Mouse (Mus musculus) liver, embryonic 14.5 days (tissue): ENCODE data around the gene Cltrn. TPM values are rescaled to one million over a fixed set of nuclear protein-coding genes. Genes with fewer than 3 reads are reported as not detected.
A peak's percentile ranks its signal among the peaks of the same experiment; 100 is the strongest.

ENCODE experiments used
- ATAC-seq: fragments of 200-750 bp; cut with Nextera tagmentation; 2 replicates; pipeline ENCODE4 v1.8.0; 2017; ENCODE audit warnings: moderate number of reproducible peaks, mild to moderate bottlenecking, moderate library complexity; ENCODE audit not compliant: insufficient read depth
- DNase-seq, 3 experiments: peaks; one replicate each; pipeline ENCODE4 v3.0.0-alpha.2; 2012 to 2013; ENCODE audit warnings: low read depth in 3 of 3, low spot score in 3 of 3
- H3K27ac ChIP-seq: fragments of 300-500 bp; sonication (generic); 2 replicates; pipeline ENCODE4 v1.5.1; 2014; ENCODE audit warnings: moderate library complexity, mild to moderate bottlenecking, control low read depth, inconsistent platforms
- H3K27me3 ChIP-seq: fragments of 300-500 bp; sonication (generic); 2 replicates; pipeline ENCODE4 v1.6.1; 2014; ENCODE audit warnings: mild to moderate bottlenecking, low read length, moderate library complexity; ENCODE audit not compliant: control insufficient read depth, insufficient read depth
- H3K36me3 ChIP-seq: fragments of 300-500 bp; sonication (generic); replicated peaks from 2 replicates; pipeline ENCODE4 v1.6.1; 2014; ENCODE audit warnings: low read depth; ENCODE audit not compliant: control insufficient read depth, insufficient read depth
- H3K4me1 ChIP-seq, 2 experiments: fragments of 200-500 bp in 1 of 2; fragments of 300-500 bp in 1 of 2; sonication (generic) in 1 of 2; replicated peaks; 2 replicates each; pipeline ENCODE4 v1.6.1; 2012 to 2014; ENCODE audit warnings: antibody characterized with exemption in 1 of 2, inconsistent platforms in 1 of 2, low read length in 1 of 2; ENCODE audit not compliant: control insufficient read depth in 2 of 2, insufficient read depth in 2 of 2
- H3K4me2 ChIP-seq: fragments of 300-500 bp; sonication (generic); 2 replicates; pipeline ENCODE4 v1.6.1; 2014; ENCODE audit warnings: low read depth, mild to moderate bottlenecking, control low read depth, moderate library complexity
- H3K4me3 ChIP-seq, 2 experiments: fragments of 200-500 bp in 1 of 2; fragments of 300-500 bp in 1 of 2; sonication (generic) in 1 of 2; 2 replicates each; pipeline ENCODE4 v1.5.1; 2012 to 2014; ENCODE audit warnings: low read depth in 2 of 2, low read length in 2 of 2, mild to moderate bottlenecking in 2 of 2, control low read depth in 1 of 2, inconsistent platforms in 1 of 2, moderate library complexity in 1 of 2; ENCODE audit not compliant: insufficient read depth in 1 of 2
- H3K9ac ChIP-seq: fragments of 300-500 bp; sonication (generic); replicated peaks from 2 replicates; pipeline ENCODE4 v1.6.1; 2014; ENCODE audit warnings: mild to moderate bottlenecking, control low read depth, moderate library complexity
- H3K9me3 ChIP-seq: fragments of 300-500 bp; sonication (generic); 2 replicates; pipeline ENCODE4 v1.6.1; 2016; ENCODE audit warnings: low read length, mixed read lengths; ENCODE audit not compliant: control insufficient read depth
- CTCF ChIP-seq: IDR thresholded peaks from 2 replicates; pipeline ENCODE4 v1.5.1; 2016; ENCODE audit warnings: antibody characterized with exemption, low read depth, control low read depth
- EP300 ChIP-seq: IDR thresholded peaks from 2 replicates; pipeline ENCODE4 v1.6.1; 2016; ENCODE audit warnings: antibody characterized with exemption, low read depth
- WGBS: fragments of 180-500 bp; shearing (Covaris S2); extraction: QIAGEN DNeasy Blood & Tissue Kit; methylation state at CpG from one replicate; pipeline ENCODE4 v1.1.7; 2014; ENCODE audit not compliant: insufficient replicate concordance; 5-methylcytosine and 5-hydroxymethylcytosine counted together
- polyA plus RNA-seq, 2 experiments: library from polyadenylated mRNA; depleted of rRNA in 1 of 2; stranded (reverse) in 1 of 2; unstranded in 1 of 2; fragments of >200 nt; fragmentation: Nextera tagmentation in 1 of 2; extraction: Ambion mirVana in 1 of 2; gene quantifications; 2 replicates each; pipeline versions ENCODE4 v1.2.1 to v1.2.3; 2012 to 2014

The Cltrn gene
- polyA plus RNA-seq (2012; rRNA removed): 0.09 and 0.16 TPM in 2 replicates
- 0.46 and 0.90 TPM in 2 replicates for polyA plus RNA-seq (2014; fragmentation: Nextera tagmentation; extraction: Ambion mirVana)

- WGBS: 61% methylated on average over 4 of the region's 4 CpGs
- H3K4me2 ChIP-seq: no peak within 1 kb of the TSS
- TF ChIP-seq CTCF (no peak), EP300 (no peak)
- DNase-seq: no peak
- no peak for ATAC-seq
- peaks cover 0 to 30% of the 10 kb centered on the region in 2 experiments; a peak in 3 of 4 replicates for H3K4me1 ChIP-seq
- H3K4me3 ChIP-seq: no peak within 1 kb of the TSS
- no peaks in the 10 kb centered on the region for H3K27me3 ChIP-seq
- H3K9me3 ChIP-seq: no peaks in the 10 kb centered on the region
- no peak within 1 kb of the TSS for H3K9ac ChIP-seq
- H3K27ac ChIP-seq: no peak within 1 kb of the TSS
- no peaks in the 10 kb centered on the region for H3K36me3 ChIP-seq
Measured at GRCm38 (mm10) chrX:164088582-164088981, at the start of gene Cltrn. Gene Cltrn, plus strand, starts transcription at chrX:164088830.

- no peaks in the 10 kb centered on the region for H3K4me1 ChIP-seq
- no peak for TF ChIP-seq CTCF
- TF ChIP-seq EP300: no peak
- H3K36me3 ChIP-seq: no peaks in the 10 kb centered on the region
- H3K27ac ChIP-seq: no peak overlapping the region
- no peak for ATAC-seq
- no peaks in the 10 kb centered on the region for H3K9me3 ChIP-seq
- DNase-seq: no peak
- no peaks in the 10 kb centered on the region for H3K27me3 ChIP-seq
- WGBS: 64% methylated on average over 2 of the region's 2 CpGs
- no peak overlapping the region for H3K9ac ChIP-seq
- no peak overlapping the region for H3K4me3 ChIP-seq
- no peak overlapping the region for H3K4me2 ChIP-seq
Measured at GRCm38 (mm10) chrX:164038882-164039281, 49.7 kb upstream of the Cltrn start.

GRCm38 (mm10) chrX:164042069-164042468, 46.6 kb upstream of the Cltrn start:
- DNase-seq: no peak
- no peak for TF ChIP-seq CTCF
- no peaks in the 10 kb centered on the region for H3K9me3 ChIP-seq
- H3K4me1 ChIP-seq: no peaks in the 10 kb centered on the region
- no peak overlapping the region for H3K9ac ChIP-seq
- no peak for ATAC-seq
- no peak overlapping the region for H3K27ac ChIP-seq
- no peaks in the 10 kb centered on the region for H3K36me3 ChIP-seq
- WGBS: 59% methylated on average over 13 of the region's 13 CpGs
- no peak overlapping the region for H3K4me3 ChIP-seq
- H3K4me2 ChIP-seq: no peak overlapping the region
- no peaks in the 10 kb centered on the region for H3K27me3 ChIP-seq

GRCm38 (mm10) chrX:164046736-164047135, 41.9 kb upstream of the Cltrn start:
- no peaks in the 10 kb centered on the region for H3K4me1 ChIP-seq
- no peak overlapping the region for H3K27ac ChIP-seq
- TF ChIP-seq CTCF (no peak), EP300 (no peak)
- DNase-seq: no peak
- H3K9ac ChIP-seq: no peak overlapping the region
- no peak for ATAC-seq
- no peak overlapping the region for H3K4me3 ChIP-seq
- WGBS: 32% methylated on average over 2 of the region's 2 CpGs
- no peaks in the 10 kb centered on the region for H3K9me3 ChIP-seq
- H3K4me2 ChIP-seq: no peak overlapping the region
- H3K36me3 ChIP-seq: no peaks in the 10 kb centered on the region
- no peaks in the 10 kb centered on the region for H3K27me3 ChIP-seq

GRCm38 (mm10) chrX:164055726-164056125, 32.9 kb upstream of the Cltrn start:
- Histone ChIP-seq H3K4me3 (no peak overlapping the region), H3K9me3 (no peaks in the 10 kb centered on the region), H3K4me1 (no peaks in the 10 kb centered on the region), H3K9ac (no peak overlapping the region), H3K27me3 (no peaks in the 10 kb centered on the region), H3K27ac (no peak overlapping the region), H3K36me3 (no peaks in the 10 kb centered on the region), H3K4me2 (no peak overlapping the region)
- 28% methylated on average over 4 of the region's 4 CpGs for WGBS
- TF ChIP-seq EP300: peak; percentile 25; the same call in 1 of the 2 replicates
- no peak for TF ChIP-seq CTCF
- peak; percentile 62 for ATAC-seq
- DNase-seq: no peak
